Mouse (Mus musculus) adrenal gland, adult 2 months (tissue): ENCODE measurements around the gene Fbxw11. TPM values are rescaled to one million over a fixed set of nuclear protein-coding genes. Genes with fewer than 3 reads are reported as not detected.

ENCODE experiments used
- DNase-seq: peaks from one replicate; pipeline ENCODE4 v3.0.0; 2021
- polyA plus RNA-seq: library from polyadenylated mRNA; depleted of rRNA; stranded (reverse); fragments of >200 nt; gene quantifications from 2 replicates; pipeline ENCODE4 v1.2.3, GENCODE M21; 2012
- total RNA-seq, 2 experiments: library from RNA; stranded (reverse); gene quantifications; 2 replicates each; pipeline ENCODE4 v1.2.3; 2021

The Fbxw11 gene
- total and polyA plus RNA-seq, 3 experiments: 57.8 to 98.2 (median 85.2) TPM

- DNase-seq: no peak
These were observed 18.6 kb upstream of the Fbxw11 start for GRCm38 (mm10) chr11:32623912-32624311.

- peak; percentile 81 for DNase-seq
These were observed 16.8 kb upstream of the Fbxw11 start for GRCm38 (mm10) chr11:32625677-32626076.

DNA sequence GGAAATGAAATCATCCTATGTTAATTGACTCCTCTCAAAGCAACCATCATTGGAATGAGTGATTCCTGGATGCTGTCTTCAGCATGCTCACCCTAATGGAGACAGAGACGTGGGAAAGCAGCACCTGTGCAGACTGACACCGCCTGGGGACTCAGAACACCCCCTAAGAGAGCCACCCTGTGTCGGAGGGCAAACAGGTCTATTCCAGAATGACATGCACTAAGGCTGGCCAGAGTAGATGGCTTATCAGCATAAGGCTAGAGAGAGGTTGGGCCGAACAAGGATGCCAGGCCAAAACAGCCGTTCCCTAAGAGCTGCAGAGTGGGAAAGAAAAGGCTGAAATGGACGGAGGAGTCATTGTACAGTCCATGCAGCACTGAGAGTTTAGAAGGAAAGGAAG lies 16.4 kb upstream of the Fbxw11 start:
- DNase-seq: no peak

GRCm38 (mm10) chr11:32627900-32628299 lies 14.6 kb upstream of the Fbxw11 start:
- DNase-seq: no peak

DNA sequence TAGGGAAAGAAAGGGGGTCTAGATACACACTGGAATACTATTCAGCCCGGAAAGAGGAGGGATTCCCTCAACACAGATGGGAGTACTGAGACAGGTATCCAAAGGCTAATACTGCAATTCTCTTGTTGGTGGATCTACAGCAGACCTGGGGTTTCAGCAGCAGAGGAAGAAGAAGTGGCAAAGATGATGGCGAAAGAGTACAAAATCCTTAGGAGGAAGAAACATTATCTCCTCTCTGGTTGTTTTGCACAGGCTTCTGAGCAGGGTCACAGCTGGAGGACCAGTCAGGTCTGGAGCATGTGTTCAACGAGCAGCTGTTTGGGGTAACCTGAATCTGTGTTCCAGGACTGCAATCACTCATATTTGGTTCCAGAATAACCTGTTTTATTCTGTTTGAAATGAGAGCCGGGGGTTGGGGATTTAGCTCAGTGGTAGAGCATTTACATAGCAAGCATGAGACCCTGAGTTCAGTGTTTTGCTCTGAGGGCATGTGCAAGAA lies 12.8 kb upstream of the Fbxw11 start:
- DNase-seq: no peak

- no peak for DNase-seq
These were observed 9.9 kb upstream of the Fbxw11 start for GRCm38 (mm10) chr11:32632671-32633070.

DNA sequence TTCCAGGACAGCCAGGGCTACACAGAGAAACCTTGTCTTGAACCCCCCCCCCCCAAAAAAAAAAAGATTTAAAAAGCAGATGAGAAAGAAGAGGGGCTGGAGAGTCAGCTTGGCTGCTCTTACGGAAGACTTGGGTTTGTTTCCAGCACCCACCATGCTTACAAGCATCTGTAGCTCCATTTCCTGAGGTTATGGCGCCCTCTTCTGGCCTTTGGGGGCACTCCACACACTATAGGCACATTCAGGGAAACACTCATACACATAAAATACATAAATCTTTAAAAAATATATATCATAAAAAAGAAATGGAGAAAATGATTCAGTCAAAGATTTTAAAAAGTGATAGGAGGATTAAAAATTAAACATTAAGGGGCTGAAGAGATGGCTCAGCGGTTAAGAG lies 9.0 kb upstream of the Fbxw11 start:
- no peak for DNase-seq

DNA sequence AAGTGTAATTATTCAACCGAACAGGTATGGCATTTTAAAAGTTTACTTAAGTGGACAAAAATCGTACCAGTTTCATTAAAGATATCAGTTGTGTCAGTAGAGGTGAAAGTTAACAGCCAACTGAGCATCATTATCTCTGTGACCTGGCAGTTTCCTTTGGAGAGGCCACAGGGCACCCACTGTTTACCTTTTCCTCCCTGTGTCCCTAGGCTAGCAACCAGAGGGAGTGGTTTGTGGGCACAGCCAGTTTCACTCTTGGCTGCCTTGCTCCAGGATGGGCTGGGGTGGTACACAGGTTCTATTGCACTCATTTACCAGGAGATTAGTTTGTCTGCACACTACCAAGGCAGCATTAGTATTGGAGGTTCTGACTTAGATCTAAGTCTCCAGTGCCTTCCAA lies 8.4 kb upstream of the Fbxw11 start:
- no peak for DNase-seq

DNA sequence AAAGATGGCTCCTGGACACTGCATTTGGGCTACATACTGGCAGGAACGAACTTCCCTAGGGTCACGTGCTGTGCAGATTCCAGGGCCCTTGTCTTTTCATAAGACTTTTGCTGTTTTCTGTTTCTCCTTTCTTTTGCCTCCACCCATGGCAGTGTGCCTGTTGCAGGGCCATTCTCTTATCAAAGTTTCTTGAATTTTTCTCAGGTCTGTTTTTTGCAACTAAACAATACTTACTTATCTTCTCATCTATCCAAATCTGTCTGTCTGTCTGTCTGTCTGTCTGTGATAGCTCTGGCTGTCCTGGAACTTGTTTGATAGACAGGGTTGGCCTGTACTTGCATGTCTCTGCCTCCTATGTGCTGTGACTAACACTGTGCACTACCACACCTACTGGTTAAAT lies 7.7 kb upstream of the Fbxw11 start:
- no peak for DNase-seq

- no peak for DNase-seq
These were observed 6.2 kb upstream of the Fbxw11 start for GRCm38 (mm10) chr11:32636275-32636674.

DNA sequence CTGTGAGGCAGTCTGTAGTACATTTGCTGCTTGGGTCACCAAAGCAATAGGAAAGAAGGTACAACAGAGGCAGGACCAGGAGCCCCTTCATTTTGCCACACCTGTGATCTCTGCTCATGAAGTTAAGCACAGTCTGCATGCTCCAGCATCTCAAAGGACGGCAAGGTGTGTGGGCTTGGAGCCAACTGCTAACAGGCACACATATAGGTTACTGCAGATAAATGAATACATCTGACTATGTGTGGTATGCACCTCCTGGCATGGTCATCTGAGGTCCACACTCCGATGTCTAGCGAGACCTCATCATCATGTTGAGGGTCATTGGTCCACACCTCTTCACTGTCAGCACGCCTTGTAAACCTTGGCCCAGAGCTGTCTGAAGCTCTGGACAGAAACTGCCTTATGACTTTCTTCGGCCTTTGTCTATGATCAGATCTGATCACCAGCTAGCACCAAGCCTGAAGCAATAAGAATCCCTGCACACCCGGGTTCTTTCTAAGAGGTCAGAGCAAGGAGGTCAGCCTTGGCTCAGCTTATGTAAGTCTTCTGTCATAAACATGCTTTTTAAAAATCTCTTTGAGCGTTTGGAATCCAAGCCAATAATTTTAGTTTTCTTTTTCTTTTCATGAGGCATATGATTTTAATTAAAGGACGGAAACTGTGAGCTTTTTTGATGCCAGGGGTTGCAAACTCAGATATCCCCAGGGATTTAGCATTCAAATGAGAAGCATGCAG lies 3.8 kb upstream of the Fbxw11 start:
- DNase-seq: no peak

GRCm38 (mm10) chr11:32640617-32641016 lies 1.9 kb upstream of the Fbxw11 start:
- DNase-seq: no peak

DNA sequence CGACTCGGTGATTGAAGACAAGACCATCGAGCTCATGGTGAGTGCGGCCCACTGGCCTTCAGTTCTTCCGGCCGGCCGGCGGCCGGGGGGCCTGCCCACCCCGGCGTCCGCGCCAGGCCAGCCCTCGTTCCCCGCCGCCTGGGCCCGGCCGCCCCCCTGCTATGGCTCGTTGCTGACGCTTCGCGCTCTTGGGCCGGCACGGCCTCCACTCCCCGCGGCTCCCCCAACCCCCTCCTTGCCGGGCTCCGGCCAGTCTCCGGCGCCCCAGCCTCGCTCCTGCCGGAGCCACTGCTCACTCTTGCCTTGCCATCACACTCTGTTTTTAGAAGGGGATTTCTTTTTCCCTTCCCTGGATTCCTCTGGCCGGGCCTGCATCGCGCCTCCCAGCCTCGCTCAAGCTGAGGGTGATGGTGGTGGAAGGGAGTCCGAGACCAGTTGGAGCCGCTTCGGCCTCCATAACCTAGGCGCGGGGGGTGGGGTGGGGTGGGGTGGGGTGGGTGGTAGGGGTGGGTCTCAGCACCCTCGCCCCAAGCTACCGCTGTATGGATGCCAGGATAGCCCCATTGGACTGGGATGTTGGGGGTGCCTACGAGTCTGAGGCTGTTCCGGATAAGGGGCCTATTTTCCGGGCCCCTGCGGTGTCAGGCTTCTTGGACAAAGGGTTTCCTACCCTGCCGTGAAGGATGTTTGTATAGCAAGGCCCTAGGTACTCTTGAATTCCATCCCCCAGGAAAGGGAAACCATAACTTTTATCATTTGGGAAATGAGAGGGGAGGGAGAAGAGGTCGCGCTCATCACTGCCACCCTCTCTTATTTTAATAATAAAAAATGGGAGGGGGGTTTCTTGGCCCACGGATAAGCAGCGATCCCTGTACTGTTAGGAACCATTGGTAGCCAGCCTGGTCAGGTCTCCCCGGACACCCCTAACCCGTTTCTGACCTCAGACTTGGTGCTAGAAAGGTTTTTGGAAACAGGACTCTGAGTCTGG lies 669 bp downstream of the Fbxw11 start:
- DNase-seq: peak; percentile 17

- peak; percentile 48 for DNase-seq
These were observed 1.5 kb downstream of the Fbxw11 start for GRCm38 (mm10) chr11:32644010-32644409.

DNA sequence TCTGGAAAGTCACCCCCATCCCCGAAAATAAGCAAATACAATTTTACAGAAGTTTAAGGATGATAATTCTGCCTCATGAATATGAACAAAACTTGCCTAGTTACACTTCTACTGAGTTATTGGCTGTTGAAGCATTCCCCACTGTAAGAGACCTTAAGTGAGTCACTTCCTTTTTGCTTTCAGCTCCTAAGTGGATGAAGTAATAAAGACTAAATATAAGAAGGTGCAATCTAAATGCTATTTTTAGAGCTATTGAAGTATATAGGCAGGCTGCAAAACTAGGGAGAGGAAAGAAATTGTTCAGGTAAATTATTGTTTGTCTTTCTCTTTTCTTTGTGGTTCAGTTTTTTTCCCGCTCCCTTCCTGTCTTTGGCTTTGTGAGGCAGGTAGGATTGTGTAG lies 4.7 kb downstream of the Fbxw11 start:
- no peak for DNase-seq

DNA sequence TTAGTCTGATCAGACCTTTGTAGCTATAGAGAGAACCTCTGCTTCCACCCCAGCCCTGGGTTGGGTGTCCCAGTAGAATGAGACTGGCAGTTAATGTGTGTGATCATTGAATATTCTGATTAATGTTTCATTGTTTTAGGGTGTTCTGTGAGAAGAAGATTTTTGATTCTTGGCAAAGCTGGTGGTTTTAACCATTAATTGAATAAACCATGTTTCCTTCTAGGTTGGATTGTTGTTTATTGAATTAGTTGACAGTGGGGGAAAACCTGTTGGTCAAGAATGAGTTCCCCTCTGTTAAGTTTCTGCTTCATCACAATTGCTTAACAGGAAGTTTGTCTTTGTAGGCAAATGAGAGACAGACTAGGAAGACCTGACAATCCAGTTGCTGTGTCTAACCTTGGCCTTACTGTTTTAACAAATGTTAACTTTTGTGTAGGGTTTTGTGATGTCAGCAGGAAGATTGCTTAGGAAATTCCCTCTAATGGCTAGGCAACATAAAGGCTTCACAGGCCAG lies 7.8 kb downstream of the Fbxw11 start:
- DNase-seq: no peak

DNA sequence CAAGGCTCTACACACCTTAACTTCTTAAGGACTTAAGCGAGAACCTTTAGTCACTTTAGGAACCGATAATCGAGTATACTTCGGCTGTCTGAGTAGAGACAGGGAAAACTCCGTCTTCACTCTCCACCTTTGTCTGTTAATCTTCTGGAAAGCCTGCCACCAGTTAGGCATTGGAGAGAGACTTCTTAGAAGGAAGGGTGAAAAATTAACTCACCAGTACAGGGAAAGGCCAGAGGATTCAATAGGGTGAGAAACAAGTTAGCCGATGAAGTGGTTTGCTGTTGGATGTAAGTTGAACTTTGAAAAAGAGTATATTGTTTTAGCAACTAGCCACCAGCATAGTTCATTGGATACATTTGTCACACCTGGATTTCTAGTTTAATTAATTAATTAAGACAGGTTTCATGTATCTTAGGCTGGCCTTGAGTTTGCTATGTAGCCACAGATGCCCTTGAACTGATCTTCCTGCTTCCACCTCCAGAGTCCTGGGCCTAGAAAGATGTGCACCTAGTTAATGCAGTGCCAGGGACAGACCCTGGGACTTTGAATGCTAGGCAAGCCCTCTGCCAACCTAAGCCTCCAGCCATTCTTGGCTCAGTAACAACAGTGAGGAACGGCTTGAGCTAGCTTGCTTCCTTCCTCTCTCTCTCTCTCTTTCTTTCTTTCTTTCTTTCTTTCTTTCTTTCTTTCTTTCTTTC lies 8.5 kb downstream of the Fbxw11 start:
- DNase-seq: no peak

- no peak for DNase-seq
These were observed 9.2 kb downstream of the Fbxw11 start for GRCm38 (mm10) chr11:32651723-32652122.

DNA sequence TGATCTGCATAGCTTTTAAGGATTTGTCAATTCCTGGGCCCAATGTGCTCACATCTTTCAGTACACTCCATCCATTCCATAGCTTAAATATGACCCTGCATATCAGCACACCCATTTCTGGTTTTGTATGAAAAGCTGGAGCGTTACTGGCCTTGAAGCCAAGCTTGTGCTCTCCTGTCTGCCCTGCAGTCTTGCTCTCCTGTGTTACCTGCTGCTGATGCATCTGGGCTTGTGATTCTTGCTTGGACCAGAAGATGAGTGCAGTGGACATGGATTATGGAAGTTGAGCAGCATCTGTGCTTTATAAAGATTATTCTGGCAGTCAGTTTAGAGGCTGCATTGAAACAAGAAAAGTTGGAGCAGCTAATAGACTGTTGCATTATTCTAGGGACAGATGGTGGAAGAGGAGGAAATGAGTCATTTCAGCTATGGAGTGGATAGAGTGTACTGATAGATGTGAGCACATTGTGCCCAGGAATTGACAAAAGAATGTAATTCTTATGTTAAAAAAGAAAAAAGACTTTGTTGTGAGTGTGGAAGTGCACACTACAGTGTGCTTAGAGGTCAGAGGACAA lies 19.6 kb downstream of the Fbxw11 start:
- no peak for DNase-seq

GRCm38 (mm10) chr11:32665639-32666038 lies 23.1 kb downstream of the Fbxw11 start:
- no peak for DNase-seq

DNA sequence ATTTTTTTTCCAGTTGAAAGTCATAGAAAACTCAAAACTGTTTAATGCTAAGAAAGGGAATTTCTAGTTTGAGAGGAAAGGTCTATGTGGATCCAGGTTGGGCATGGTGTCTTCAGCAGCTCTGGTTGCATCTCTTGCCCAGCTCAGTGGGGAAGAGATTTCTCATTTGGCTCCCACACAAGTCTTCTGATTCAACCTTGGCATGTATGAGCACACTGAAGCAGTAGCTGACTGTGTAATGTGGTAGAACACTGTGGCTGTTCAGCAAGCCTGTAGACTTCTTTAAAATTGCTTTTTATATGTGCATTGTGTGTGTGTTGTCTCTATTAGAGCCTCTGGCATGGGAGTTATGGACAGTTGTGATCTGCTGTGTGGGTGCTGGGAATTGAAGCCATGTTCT lies 24.5 kb downstream of the Fbxw11 start:
- DNase-seq: no peak

- no peak for DNase-seq
These were observed 29.0 kb downstream of the Fbxw11 start for GRCm38 (mm10) chr11:32671480-32671879.
